Mouse (Mus musculus) midbrain, embryonic 16.5 days (tissue): ENCODE measurements around the gene Rps11. TPM values are rescaled to one million over a fixed set of nuclear protein-coding genes. Genes with fewer than 3 reads are reported as not detected.
A peak's percentile ranks its signal among the peaks of the same experiment; 100 is the strongest.

Experiments
- ATAC-seq: fragments of 200-750 bp; cut with Nextera tagmentation; 2 replicates; pipeline ENCODE4 v1.8.0; 2017; ENCODE audit warnings: moderate TSS enrichment
- H3K27ac ChIP-seq: fragments of 300-500 bp; sonication (generic); 2 replicates; pipeline ENCODE4 v1.5.1; 2014; ENCODE audit warnings: mild to moderate bottlenecking, low read length, mixed read lengths
- H3K27me3 ChIP-seq: fragments of 300-500 bp; sonication (generic); 2 replicates; pipeline ENCODE4 v1.6.1; 2014; ENCODE audit warnings: low read depth, low read length, mixed read lengths; ENCODE audit not compliant: control insufficient read depth, insufficient read depth
- H3K36me3 ChIP-seq: fragments of 300-500 bp; sonication (generic); 2 replicates; pipeline ENCODE4 v1.6.1; 2014; ENCODE audit warnings: mild to moderate bottlenecking, low read length, moderate library complexity, mixed read lengths; ENCODE audit not compliant: control insufficient read depth, insufficient read depth
- H3K4me1 ChIP-seq: fragments of 300-500 bp; sonication (generic); 2 replicates; pipeline ENCODE4 v1.6.1; 2014; ENCODE audit warnings: mild to moderate bottlenecking, low read length, mixed read lengths; ENCODE audit not compliant: control insufficient read depth, insufficient read depth
- H3K4me2 ChIP-seq: fragments of 300-500 bp; sonication (generic); 2 replicates; pipeline ENCODE4 v1.6.1; 2014; ENCODE audit warnings: mild to moderate bottlenecking, low read length, mixed read lengths
- H3K4me3 ChIP-seq: fragments of 300-500 bp; sonication (generic); 2 replicates; pipeline ENCODE4 v1.5.1; 2014; ENCODE audit warnings: low read depth, mild to moderate bottlenecking, low read length, moderate library complexity, mixed read lengths
- H3K9ac ChIP-seq: fragments of 300-500 bp; sonication (generic); 2 replicates; pipeline ENCODE4 v1.6.1; 2014; ENCODE audit warnings: low read depth, low read length, mixed read lengths
- H3K9me3 ChIP-seq: fragments of 300-500 bp; sonication (generic); replicated peaks from 2 replicates; pipeline ENCODE4 v1.6.1; 2014; ENCODE audit warnings: mild to moderate bottlenecking, low read length, mixed read lengths; ENCODE audit not compliant: control insufficient read depth, poor library complexity, severe bottlenecking
- WGBS: fragments of 180-500 bp; shearing (Covaris S2); extraction: QIAGEN DNeasy Blood & Tissue Kit; methylation state at CpG from one replicate; pipeline ENCODE4 v1.1.7; 2014; 5-methylcytosine and 5-hydroxymethylcytosine counted together
- polyA plus RNA-seq: library from polyadenylated mRNA; unstranded; fragments of >200 nt; fragmentation: Nextera tagmentation; extraction: Ambion mirVana; gene quantifications from 2 replicates; pipeline ENCODE4 v1.2.1, GENCODE M21; 2015

Gene Rps11
- polyA plus RNA-seq, 1 experiment from 2014 or later: 657 TPM

DNA sequence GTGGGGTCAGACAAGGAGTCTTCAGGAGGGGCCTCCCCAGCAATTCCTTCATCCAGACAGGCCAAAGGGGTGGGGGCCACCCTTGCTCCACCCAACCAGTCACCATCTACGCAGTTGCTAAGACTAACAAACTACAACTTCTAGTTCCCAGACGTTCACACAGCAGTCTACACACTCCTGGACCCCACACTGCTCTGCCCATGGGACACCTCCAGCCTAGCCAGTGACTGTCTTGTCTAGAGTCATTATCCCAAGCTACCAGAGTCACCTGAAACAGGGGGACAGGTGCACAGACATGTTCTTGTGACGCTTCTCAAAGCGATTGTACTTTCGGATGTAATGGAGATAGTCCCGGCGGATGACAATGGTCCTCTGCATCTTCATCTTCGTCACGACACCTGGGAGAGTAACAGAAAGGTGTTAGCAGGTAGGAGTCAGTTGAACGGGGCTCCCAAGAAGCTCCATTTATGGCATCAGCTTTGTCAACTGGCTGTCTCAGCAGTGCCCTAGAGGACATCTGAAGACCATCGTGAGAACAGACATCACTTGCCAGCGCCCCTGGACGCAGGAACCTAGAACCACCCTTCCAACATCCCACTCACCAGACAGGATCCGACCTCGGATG, 1.6 kb downstream of the Rps11 start:
- peak overlapping the region; percentile 93 for H3K9ac ChIP-seq
- peaks cover 50% of the 10 kb centered on the region for H3K36me3 ChIP-seq
- WGBS: 87% methylated on average over 15 of the region's 15 CpGs
- no peak for ATAC-seq
- no peak overlapping the region for H3K27ac ChIP-seq
- H3K4me1 ChIP-seq: peaks cover 38% of the 10 kb centered on the region
- no peaks in the 10 kb centered on the region for H3K27me3 ChIP-seq
- peak overlapping the region; percentile 91 for H3K4me3 ChIP-seq
- peak overlapping the region; percentile 91 for H3K4me2 ChIP-seq
- no peaks in the 10 kb centered on the region for H3K9me3 ChIP-seq

GRCm38 (mm10) chr7:45121966-45122365, 2.3 kb downstream of the Rps11 start:
- Histone ChIP-seq H3K27ac (no peak overlapping the region), H3K4me2 (no peak overlapping the region), H3K36me3 (peaks cover 50% of the 10 kb centered on the region), H3K9ac (no peak overlapping the region), H3K4me3 (no peak overlapping the region), H3K9me3 (no peaks in the 10 kb centered on the region), H3K27me3 (no peaks in the 10 kb centered on the region), H3K4me1 (peaks cover 31% of the 10 kb centered on the region)
- ATAC-seq: no peak

DNA sequence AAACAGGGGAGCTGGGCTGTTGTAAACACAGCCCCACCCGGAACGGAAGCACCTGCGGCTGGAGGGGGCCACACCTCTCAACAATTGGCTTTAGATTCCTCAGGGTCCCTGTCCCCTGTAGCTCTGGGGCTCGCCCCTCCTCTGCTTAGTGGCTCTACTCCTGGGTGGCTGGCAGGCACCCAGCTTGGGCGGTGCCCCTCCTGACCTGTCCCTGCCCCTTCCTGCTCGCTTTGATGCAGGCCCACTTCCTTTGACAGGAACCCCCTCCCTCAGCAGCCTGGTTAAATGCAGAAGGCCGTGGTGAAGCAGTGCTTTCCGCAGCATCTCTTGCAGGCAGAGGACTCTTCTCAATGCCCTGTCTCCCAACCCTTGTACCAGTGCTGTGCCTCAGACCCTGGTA, 2.8 kb downstream of the Rps11 start:
- Histone ChIP-seq H3K27ac (no peak overlapping the region), H3K4me3 (no peak overlapping the region), H3K9ac (no peak overlapping the region), H3K27me3 (no peaks in the 10 kb centered on the region), H3K4me1 (peaks cover 26% of the 10 kb centered on the region), H3K4me2 (no peak overlapping the region), H3K9me3 (no peaks in the 10 kb centered on the region), H3K36me3 (peaks cover 45% of the 10 kb centered on the region)
- no peak for ATAC-seq
- 71% methylated on average over 7 of the region's 8 CpGs for WGBS

DNA sequence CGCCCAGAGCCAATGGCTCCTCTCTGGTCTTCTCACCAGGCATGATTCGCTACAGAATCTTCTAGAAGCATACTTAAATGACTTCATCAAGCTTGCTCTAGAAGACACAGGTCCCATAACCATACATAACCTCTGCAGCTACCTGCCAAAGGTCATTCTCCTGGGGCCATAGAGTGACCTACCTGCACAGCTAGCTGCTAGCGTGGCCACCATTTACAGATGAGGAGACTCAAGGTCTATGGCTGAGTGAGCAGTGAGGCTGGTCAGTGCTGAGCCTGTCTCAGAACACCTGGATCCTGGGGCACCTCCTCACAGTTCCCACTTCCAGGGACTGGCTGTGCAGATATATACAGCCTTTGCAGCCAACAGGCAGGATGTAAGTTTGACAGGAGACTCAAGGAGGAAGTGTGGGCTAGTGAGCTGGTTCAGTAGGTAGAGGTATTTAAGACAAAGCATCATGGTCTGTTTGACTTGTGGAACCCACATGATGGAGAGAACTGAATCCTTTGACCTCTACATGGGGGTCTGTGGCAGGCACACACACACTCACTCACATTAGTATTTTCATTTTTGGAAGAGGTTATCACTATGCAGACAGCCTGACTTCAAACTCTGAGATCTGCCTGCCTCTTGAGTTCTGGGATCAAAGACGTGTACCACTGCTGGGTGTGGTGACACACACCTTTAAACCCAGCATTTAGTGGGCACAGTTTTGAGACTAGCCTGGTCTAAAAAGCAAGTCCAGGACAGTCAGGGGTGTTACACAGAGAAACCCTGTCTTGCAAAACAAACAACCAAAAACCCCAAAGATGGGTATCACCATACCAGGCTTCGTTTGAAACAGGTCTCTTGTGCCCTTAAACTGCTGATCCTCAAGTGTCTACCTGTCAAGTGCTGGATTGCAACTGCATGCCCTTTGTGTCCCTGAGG, 4.2 kb downstream of the Rps11 start:
- peaks cover 31% of the 10 kb centered on the region for H3K36me3 ChIP-seq
- no peak overlapping the region for H3K4me3 ChIP-seq
- no peak for ATAC-seq
- H3K9ac ChIP-seq: no peak overlapping the region
- no peaks in the 10 kb centered on the region for H3K27me3 ChIP-seq
- no peak overlapping the region for H3K27ac ChIP-seq
- peaks cover 19% of the 10 kb centered on the region for H3K4me1 ChIP-seq
- 86% methylated on average over 5 of the region's 5 CpGs for WGBS
- no peaks in the 10 kb centered on the region for H3K9me3 ChIP-seq
- no peak overlapping the region for H3K4me2 ChIP-seq

DNA sequence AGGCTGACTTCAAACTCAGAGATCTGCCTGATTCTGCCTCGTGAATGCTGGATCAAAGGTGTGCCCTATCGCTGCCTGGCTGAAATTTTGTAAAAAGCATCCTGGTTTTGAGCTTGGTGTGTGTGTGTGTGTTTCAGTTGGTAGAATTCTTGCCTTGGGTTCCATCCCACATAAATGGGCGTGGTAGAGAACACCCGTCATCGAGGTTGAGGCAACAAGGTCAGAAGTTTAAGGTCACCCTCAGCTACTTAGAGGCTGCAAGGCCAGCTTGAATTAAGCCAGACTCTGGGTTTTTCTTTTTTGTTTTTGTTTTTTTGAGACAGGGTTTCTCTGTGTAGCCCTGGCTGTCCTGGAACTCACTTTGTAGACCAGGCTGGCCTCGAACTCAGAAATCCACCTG, 5.9 kb downstream of the Rps11 start:
- Histone ChIP-seq H3K4me1 (peaks cover 13% of the 10 kb centered on the region), H3K9ac (no peak overlapping the region), H3K27me3 (no peaks in the 10 kb centered on the region), H3K4me2 (no peak overlapping the region), H3K9me3 (no peaks in the 10 kb centered on the region), H3K27ac (no peak overlapping the region), H3K36me3 (peaks cover 31% of the 10 kb centered on the region), H3K4me3 (no peak overlapping the region)
- ATAC-seq: no peak
- WGBS: 91% methylated on average over 6 of the region's 6 CpGs

DNA sequence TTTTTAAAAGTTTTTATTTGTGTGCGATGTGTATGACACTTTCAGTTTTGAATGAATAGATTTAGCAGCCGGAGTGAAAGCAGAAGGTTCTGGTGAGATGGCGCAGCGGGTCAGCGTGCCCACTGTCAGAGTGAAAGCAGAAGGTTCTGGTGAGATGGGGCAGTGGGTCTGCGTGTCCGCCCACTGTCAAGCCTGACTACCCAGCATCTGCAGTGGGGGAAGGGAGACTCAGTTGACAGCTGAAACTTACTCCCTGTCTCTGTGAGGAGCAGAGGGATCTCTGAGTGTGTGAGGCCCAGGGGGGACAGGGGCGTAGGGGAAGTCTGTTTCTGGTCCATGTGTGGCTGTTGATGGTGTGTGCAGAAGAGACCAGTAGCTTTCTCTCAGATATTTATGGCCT, 6.7 kb downstream of the Rps11 start:
- Histone ChIP-seq H3K27me3 (no peaks in the 10 kb centered on the region), H3K9ac (no peak overlapping the region), H3K27ac (no peak overlapping the region), H3K36me3 (peaks cover 28% of the 10 kb centered on the region), H3K9me3 (no peaks in the 10 kb centered on the region), H3K4me3 (no peak overlapping the region), H3K4me1 (peaks cover 6% of the 10 kb centered on the region; the same call in 1 of the 2 replicates), H3K4me2 (no peak overlapping the region)
- no peak for ATAC-seq
- 82% methylated on average over 8 of the region's 8 CpGs for WGBS

GRCm38 (mm10) chr7:45113476-45113875, 10.8 kb downstream of the Rps11 start:
- no peaks in the 10 kb centered on the region for H3K9me3 ChIP-seq
- no peak overlapping the region for H3K27ac ChIP-seq
- H3K36me3 ChIP-seq: no peaks in the 10 kb centered on the region
- H3K4me1 ChIP-seq: no peaks in the 10 kb centered on the region
- H3K4me2 ChIP-seq: no peak overlapping the region
- 92% methylated on average over 2 of the region's 2 CpGs for WGBS
- no peak overlapping the region for H3K9ac ChIP-seq
- ATAC-seq: no peak
- no peaks in the 10 kb centered on the region for H3K27me3 ChIP-seq
- H3K4me3 ChIP-seq: no peak overlapping the region

DNA sequence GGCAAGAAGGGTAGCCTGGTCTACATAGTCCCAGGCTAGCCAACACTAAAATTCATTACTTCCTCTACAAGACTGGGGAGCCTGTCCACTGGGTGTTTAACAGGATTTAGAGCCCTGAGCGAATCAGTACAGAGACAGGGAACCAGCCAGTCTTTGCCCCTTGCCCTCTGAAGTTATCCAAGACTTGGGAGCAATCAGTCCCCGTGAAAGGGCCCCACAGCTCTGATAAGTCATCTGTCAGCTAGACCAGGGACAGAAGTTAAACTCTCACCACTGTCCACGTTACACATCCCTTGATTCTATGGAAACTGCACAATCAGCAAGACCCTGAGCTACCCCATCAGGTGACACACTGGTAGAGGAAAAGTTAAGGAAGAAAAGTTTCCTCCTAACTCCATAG, 11.7 kb downstream of the Rps11 start:
- Histone ChIP-seq H3K27ac (no peak overlapping the region), H3K27me3 (no peaks in the 10 kb centered on the region), H3K4me3 (no peak overlapping the region), H3K4me2 (no peak overlapping the region), H3K9me3 (no peaks in the 10 kb centered on the region), H3K36me3 (no peaks in the 10 kb centered on the region), H3K4me1 (no peaks in the 10 kb centered on the region), H3K9ac (no peak overlapping the region)
- no peak for ATAC-seq
- 64% methylated on average over 3 of the region's 3 CpGs for WGBS

GRCm38 (mm10) chr7:45111940-45112339, 12.3 kb downstream of the Rps11 start:
- 75% methylated on average over 2 of the region's 2 CpGs for WGBS
- Histone ChIP-seq H3K4me1 (no peaks in the 10 kb centered on the region), H3K9me3 (no peaks in the 10 kb centered on the region), H3K27me3 (no peaks in the 10 kb centered on the region), H3K4me2 (no peak overlapping the region), H3K9ac (no peak overlapping the region), H3K27ac (no peak overlapping the region), H3K4me3 (no peak overlapping the region), H3K36me3 (no peaks in the 10 kb centered on the region)
- ATAC-seq: no peak
